Mouse (Mus musculus) retina, adult 2 months (tissue): Measurements from ENCODE around the gene Olfr199.
"Not testable (repeated sequence)": the region's sequence is repeated elsewhere in the genome, so short reads cannot be mapped to it uniquely, and the experiment has no call there.

Experiments
- DNase-seq: peaks from one replicate; pipeline ENCODE4 v3.0.0-alpha.2; 2012; ENCODE audit warnings: low read depth, low spot score

Gene Olfr199

DNA sequence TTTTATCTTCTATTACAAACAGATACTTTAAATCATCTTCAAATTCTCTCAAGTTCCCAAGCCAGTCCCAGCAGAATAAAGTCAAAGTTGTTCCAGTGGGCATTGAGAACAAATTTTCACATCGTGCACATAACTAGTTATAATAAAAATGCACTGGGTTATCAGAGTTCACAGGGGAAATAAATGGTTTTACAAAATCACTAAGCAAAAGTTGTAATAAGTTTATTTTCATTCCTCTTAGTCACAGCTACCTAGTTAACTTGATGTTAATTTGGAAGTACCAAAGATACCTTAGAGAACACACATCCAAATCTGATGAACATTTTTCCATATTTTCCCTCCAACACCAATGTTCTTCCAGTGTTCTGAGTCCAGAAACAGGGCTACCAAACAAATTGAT, at the start of gene Olfr199:
Gene Olfr199 (minus strand): TSS at position 101 of the 400 bp plus-strand sequence.
- DNase-seq, result not testable (repeated sequence)

DNA sequence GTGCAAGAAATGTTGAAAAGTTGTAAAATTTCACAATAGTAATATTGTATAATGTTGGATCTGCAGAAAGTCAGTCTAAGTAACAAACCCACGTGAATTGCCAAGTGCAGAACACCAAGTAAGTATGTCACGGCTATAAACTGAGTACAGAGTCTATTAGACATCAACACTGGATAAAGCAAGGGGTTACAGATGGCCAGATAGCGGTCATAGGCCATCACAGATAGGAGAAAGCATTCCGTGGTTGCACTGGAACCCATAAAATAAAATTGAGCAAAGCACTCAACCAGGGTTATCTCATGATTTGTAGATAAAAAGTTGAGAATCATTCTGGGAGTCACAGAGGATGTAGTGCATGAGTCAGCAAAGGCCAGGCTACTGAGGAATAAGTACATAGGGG, 49.5 kb upstream of the Olfr199 start:
- not testable (repeated sequence) for DNase-seq

DNA sequence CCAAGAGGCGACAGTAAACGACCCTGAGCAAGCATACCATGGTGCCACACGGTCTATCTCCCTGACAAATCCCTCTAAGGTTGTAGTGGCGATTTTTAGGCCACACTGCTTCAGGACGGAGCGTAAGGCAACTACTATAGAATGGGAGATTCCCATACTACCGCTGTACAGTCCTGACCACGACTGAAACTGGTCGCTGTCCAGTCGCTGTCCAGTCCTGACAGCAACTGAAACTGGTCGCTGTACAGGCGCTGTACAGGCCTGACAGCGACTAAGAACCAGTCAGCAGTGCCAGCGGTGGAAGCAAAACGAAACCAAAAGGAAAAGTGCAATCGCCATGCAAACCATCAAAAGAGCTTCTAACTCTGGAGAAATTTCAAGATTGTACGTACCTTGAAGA, 30.1 kb upstream of the Olfr199 start:
- DNase-seq, result no peak

DNA sequence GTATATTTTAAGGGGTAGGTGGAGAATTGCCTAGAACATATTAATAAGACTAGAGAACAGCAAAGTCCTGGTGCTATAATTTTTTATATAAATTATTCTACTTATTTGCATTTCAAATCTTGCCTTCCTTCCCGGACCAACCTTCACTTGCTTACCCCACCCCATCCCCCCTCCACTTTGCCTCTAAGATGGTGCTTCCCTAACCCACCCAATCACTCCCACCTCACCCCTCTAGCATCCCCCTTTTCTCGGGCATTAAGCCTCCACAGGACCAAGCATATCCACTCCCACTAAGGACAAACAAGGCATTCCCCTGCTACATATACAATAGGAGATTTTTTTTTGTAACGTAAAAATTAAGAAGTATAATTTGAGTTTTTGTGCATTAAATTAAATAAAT, 1.7 kb downstream of the Olfr199 start:
- DNase-seq, result not testable (repeated sequence)

DNA sequence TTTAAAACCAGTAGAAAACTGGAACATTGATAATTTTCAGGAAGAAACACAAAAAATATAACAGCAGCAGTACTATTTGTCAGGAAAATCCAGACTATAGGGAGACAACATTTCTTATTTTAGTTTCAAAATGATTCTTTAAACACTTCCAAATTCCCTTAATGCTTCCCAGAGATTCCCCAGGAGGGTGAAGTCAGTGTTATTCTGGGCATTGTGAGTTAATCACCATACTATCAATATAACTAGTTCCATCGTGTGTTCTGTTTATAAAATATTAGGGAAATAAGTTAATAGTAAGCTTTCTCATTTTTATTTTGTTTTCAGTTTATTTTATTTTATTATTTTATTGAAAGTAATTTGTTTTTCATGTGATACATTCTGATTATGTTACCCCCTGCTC, 16.1 kb downstream of the Olfr199 start, which contains the start of gene Olfr198:
Gene Olfr198 (minus strand): TSS at position 101 of the 400 bp plus-strand sequence.
- DNase-seq, result not testable (repeated sequence)

DNA sequence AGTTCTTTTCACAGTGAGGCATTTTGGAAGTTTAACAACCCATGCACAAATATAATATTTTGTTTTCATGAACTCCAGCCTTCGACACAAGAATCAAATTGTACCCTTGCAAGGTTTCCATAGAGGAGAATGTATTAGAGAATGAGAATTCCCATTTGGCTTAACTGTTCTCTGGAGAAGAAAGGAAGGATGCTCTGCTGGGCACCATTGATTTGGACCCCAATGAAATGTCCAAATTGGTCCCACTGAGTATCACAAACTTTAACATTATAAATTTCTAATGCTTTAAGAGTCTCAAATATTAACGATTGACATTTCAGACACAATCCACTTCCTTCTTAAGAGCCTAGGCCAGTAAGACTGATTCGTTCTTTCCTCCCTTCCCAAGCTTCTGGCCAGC, 49.2 kb downstream of the Olfr199 start, which contains the start of gene Olfr196:
Gene Olfr196 (minus strand): TSS at position 101 of the 400 bp plus-strand sequence.
- DNase-seq, result no peak
